Mouse (Mus musculus) liver, adult 2 months (tissue): ENCODE measurements around the gene Garnl3. TPM values are rescaled to one million over a fixed set of nuclear protein-coding genes. Genes with fewer than 3 reads are reported as not detected.

Experiments used
- DNase-seq: peaks from one replicate; pipeline ENCODE4 v3.0.0-alpha.2; 2011; ENCODE audit warnings: low read depth, low spot score; ENCODE audit errors: extremely low read depth
- H3K27ac ChIP-seq: fragments of 200-500 bp; replicated peaks from 2 replicates; pipeline ENCODE4 v1.5.1; 2012; ENCODE audit warnings: low read depth, mild to moderate bottlenecking, control low read depth, inconsistent platforms, low read length; ENCODE audit not compliant: insufficient read depth
- H3K27me3 ChIP-seq: fragments of 200-500 bp; 2 replicates; pipeline ENCODE4 v1.6.1; 2012; ENCODE audit warnings: mild to moderate bottlenecking, moderate library complexity, low read length, inconsistent platforms; ENCODE audit not compliant: control insufficient read depth, insufficient read depth
- H3K36me3 ChIP-seq: fragments of 200-500 bp; 2 replicates; pipeline ENCODE4 v1.6.1; 2012; ENCODE audit warnings: low read length, inconsistent platforms; ENCODE audit not compliant: control insufficient read depth, insufficient read depth
- H3K4me1 ChIP-seq: fragments of 200-500 bp; 2 replicates; pipeline ENCODE4 v1.6.1; 2011; ENCODE audit warnings: low read length; ENCODE audit not compliant: control insufficient read depth, insufficient read depth
- H3K4me3 ChIP-seq: fragments of 200-500 bp; 2 replicates; pipeline ENCODE4 v1.5.1; 2011; ENCODE audit warnings: low read depth, mild to moderate bottlenecking, control low read depth, low read length, moderate library complexity; ENCODE audit not compliant: insufficient read depth
- H3K79me2 ChIP-seq: fragments of 200-500 bp; 2 replicates; pipeline ENCODE4 v1.6.1; 2012; ENCODE audit warnings: inconsistent platforms, mild to moderate bottlenecking, low read length, moderate library complexity; ENCODE audit not compliant: control insufficient read depth, insufficient read depth
- H3K9ac ChIP-seq: fragments of 200-500 bp; 2 replicates; pipeline ENCODE4 v1.6.1; 2012; ENCODE audit warnings: low read depth, mild to moderate bottlenecking, control low read depth, inconsistent platforms, low read length
- CTCF ChIP-seq: fragments of 200-500 bp; IDR thresholded peaks from 2 replicates; pipeline ENCODE4 v1.5.1; 2011; ENCODE audit warnings: low read depth, low read length, control low read depth
- POLR2A ChIP-seq: fragments of 200-500 bp; IDR thresholded peaks from 2 replicates; pipeline ENCODE4 v1.6.1; 2011; ENCODE audit warnings: low read length, control low read depth; ENCODE audit not compliant: insufficient read depth; ENCODE audit errors: extremely low read depth
- WGBS: fragments of 180-500 bp; shearing (Covaris S2); methylation state at CpG from one replicate; pipeline ENCODE4 v1.1.7; 2018; 5-methylcytosine and 5-hydroxymethylcytosine counted together
- polyA plus RNA-seq: library from polyadenylated mRNA; depleted of rRNA; stranded (reverse); fragments of >200 nt; gene quantifications from 2 replicates; pipeline ENCODE4 v1.2.3, GENCODE M21; 2012
- total RNA-seq: library from RNA; depleted of rRNA; stranded (reverse); fragments of >200 nt; gene quantifications from 2 replicates; pipeline ENCODE4 v1.2.3, GENCODE M21; 2014

Gene Garnl3
- total and polyA plus RNA-seq, 2 experiments, result 0.11 to 0.28 TPM

- peak overlapping the region; percentile 71 for H3K4me3 ChIP-seq
- TF ChIP-seq CTCF, result no peak
- no peak for TF ChIP-seq POLR2A
- no peaks in the 10 kb centered on the region for H3K79me2 ChIP-seq
- no peaks in the 10 kb centered on the region for H3K36me3 ChIP-seq
- no peak overlapping the region for H3K27ac ChIP-seq
- H3K4me1 ChIP-seq, result peaks cover 2% of the 10 kb centered on the region; the same call in 1 of the 2 replicates
- peak overlapping the region; percentile 66 for H3K9ac ChIP-seq
- WGBS, result 1% methylated on average over 55 of the region's 55 CpGs
- peak; percentile 96 for DNase-seq
- no peaks in the 10 kb centered on the region for H3K27me3 ChIP-seq
Measured at GRCm38 (mm10) chr2:33130526-33131483, 649 bp downstream of the Garnl3 start.

- Histone ChIP-seq H3K79me2 (no peaks in the 10 kb centered on the region), H3K4me3 (peak overlapping the region; percentile 71), H3K27me3 (no peaks in the 10 kb centered on the region), H3K27ac (no peak overlapping the region), H3K36me3 (no peaks in the 10 kb centered on the region), H3K9ac (peak overlapping the region; percentile 66), H3K4me1 (peaks cover 2% of the 10 kb centered on the region; the same call in 1 of the 2 replicates)
- TF ChIP-seq CTCF, result no peak
- TF ChIP-seq POLR2A, result no peak
- WGBS, result under 1% methylated on average over 33 of the region's 33 CpGs
- DNase-seq, result no peak
Measured at GRCm38 (mm10) chr2:33130141-33130525, 1.3 kb downstream of the Garnl3 start.

GRCm38 (mm10) chr2:33129696-33130095 lies 1.8 kb downstream of the Garnl3 start:
- Histone ChIP-seq H3K9ac (no peak overlapping the region), H3K36me3 (no peaks in the 10 kb centered on the region), H3K27me3 (no peaks in the 10 kb centered on the region), H3K79me2 (no peaks in the 10 kb centered on the region), H3K4me1 (peaks cover 2% of the 10 kb centered on the region; the same call in 1 of the 2 replicates), H3K27ac (no peak overlapping the region), H3K4me3 (peak overlapping the region; percentile 71)
- TF ChIP-seq CTCF (no peak), POLR2A (no peak)
- no peak for DNase-seq
- WGBS, result 16% methylated on average over 10 of the region's 10 CpGs

GRCm38 (mm10) chr2:33129005-33129404 lies 2.4 kb downstream of the Garnl3 start:
- Histone ChIP-seq H3K36me3 (no peaks in the 10 kb centered on the region), H3K9ac (no peak overlapping the region), H3K4me1 (peaks cover 2% of the 10 kb centered on the region; the same call in 1 of the 2 replicates), H3K27me3 (no peaks in the 10 kb centered on the region), H3K27ac (no peak overlapping the region), H3K79me2 (no peaks in the 10 kb centered on the region), H3K4me3 (no peak overlapping the region)
- DNase-seq, result no peak
- WGBS, result 89% methylated on average over 2 of the region's 2 CpGs
- TF ChIP-seq CTCF (no peak), POLR2A (no peak)

- Histone ChIP-seq H3K9ac (no peak overlapping the region), H3K27me3 (no peaks in the 10 kb centered on the region), H3K4me1 (peaks cover 2% of the 10 kb centered on the region; the same call in 1 of the 2 replicates), H3K27ac (no peak overlapping the region), H3K79me2 (no peaks in the 10 kb centered on the region), H3K4me3 (no peak overlapping the region), H3K36me3 (no peaks in the 10 kb centered on the region)
- TF ChIP-seq CTCF, result no peak
- DNase-seq, result no peak
- 78% methylated on average over 2 of the region's 2 CpGs for WGBS
Measured at GRCm38 (mm10) chr2:33127271-33127670, 4.2 kb downstream of the Garnl3 start.

GRCm38 (mm10) chr2:33122856-33123255 lies 8.6 kb downstream of the Garnl3 start:
- Histone ChIP-seq H3K9ac (no peak overlapping the region), H3K27ac (no peak overlapping the region), H3K27me3 (no peaks in the 10 kb centered on the region), H3K79me2 (no peaks in the 10 kb centered on the region), H3K4me1 (no peaks in the 10 kb centered on the region), H3K36me3 (no peaks in the 10 kb centered on the region), H3K4me3 (no peak overlapping the region)
- WGBS, result 84% methylated on average over 6 of the region's 6 CpGs
- TF ChIP-seq POLR2A (no peak), CTCF (no peak)
- DNase-seq, result no peak
